Mouse (Mus musculus) embryonic facial prominence, embryonic 14.5 days (tissue): ENCODE measurements around the gene Fbln5. TPM values are rescaled to one million over a fixed set of nuclear protein-coding genes. Genes with fewer than 3 reads are reported as not detected.

Experiments
- ATAC-seq: fragments of 200-750 bp; cut with Nextera tagmentation; 2 replicates; pipeline ENCODE4 v1.8.0; 2017; ENCODE audit warnings: low read depth, moderate number of reproducible peaks, moderate TSS enrichment
- DNase-seq: peaks from one replicate; pipeline ENCODE4 v3.0.0-alpha.2; 2015; ENCODE audit warnings: low spot score
- H3K27ac ChIP-seq: fragments of 300-500 bp; sonication (generic); replicated peaks from 2 replicates; pipeline ENCODE4 v1.5.1; 2014; ENCODE audit warnings: low read depth, mild to moderate bottlenecking, low read length, moderate library complexity
- H3K27me3 ChIP-seq: fragments of 300-500 bp; sonication (generic); replicated peaks from 2 replicates; pipeline ENCODE4 v1.6.1; 2014; ENCODE audit warnings: low read length; ENCODE audit not compliant: control insufficient read depth, insufficient read depth
- H3K36me3 ChIP-seq: fragments of 300-500 bp; sonication (generic); 2 replicates; pipeline ENCODE4 v1.6.1; 2014; ENCODE audit warnings: low read length, mixed read lengths; ENCODE audit not compliant: control insufficient read depth, insufficient read depth
- H3K4me1 ChIP-seq: fragments of 300-500 bp; sonication (generic); 2 replicates; pipeline ENCODE4 v1.6.1; 2014; ENCODE audit warnings: antibody characterized with exemption, low read length; ENCODE audit not compliant: control insufficient read depth, insufficient read depth
- H3K4me2 ChIP-seq: fragments of 300-500 bp; sonication (generic); 2 replicates; pipeline ENCODE4 v1.6.1; 2014; ENCODE audit warnings: low read depth, mild to moderate bottlenecking, low read length, moderate library complexity, mixed read lengths
- H3K4me3 ChIP-seq: fragments of 300-500 bp; sonication (generic); 2 replicates; pipeline ENCODE4 v1.5.1; 2014; ENCODE audit warnings: low read depth, mild to moderate bottlenecking, low read length
- H3K9ac ChIP-seq: fragments of 300-500 bp; sonication (generic); 2 replicates; pipeline ENCODE4 v1.6.1; 2014; ENCODE audit warnings: low read depth, mild to moderate bottlenecking, low read length, moderate library complexity, mixed read lengths
- H3K9me3 ChIP-seq: fragments of 300-500 bp; sonication (generic); 2 replicates; pipeline ENCODE4 v1.6.1; 2016; ENCODE audit warnings: low read length; ENCODE audit not compliant: control insufficient read depth
- WGBS: fragments of 180-500 bp; shearing (Covaris S2); extraction: QIAGEN DNeasy Blood & Tissue Kit; methylation state at CpG from one replicate; pipeline ENCODE4 v1.1.7; 2014; 5-methylcytosine and 5-hydroxymethylcytosine counted together
- polyA plus RNA-seq: library from polyadenylated mRNA; unstranded; fragments of >200 nt; fragmentation: Nextera tagmentation; extraction: Ambion mirVana; gene quantifications from 2 replicates; pipeline ENCODE4 v1.2.1, GENCODE M21; 2014

Gene Fbln5
- polyA plus RNA-seq, 1 experiment from 2014 or later: 156 TPM

DNA sequence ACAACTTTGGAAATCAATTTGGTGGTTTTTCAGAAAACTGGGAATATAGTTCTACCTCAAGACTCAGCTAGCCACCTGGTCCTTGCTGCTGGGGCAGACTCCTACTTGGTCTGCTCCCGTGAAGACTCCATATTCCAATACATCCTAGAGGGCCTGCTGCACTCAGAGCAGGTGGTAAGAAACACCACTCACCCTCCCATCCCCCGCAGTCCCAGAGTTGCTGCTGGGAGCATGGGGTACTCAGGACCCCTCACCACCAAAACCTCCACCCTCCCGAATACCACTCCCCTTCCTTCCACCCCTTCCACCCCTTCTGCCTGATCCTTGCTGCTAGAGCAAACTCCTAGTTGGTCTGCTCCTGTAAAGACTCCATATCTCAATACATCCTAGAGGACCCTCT lies 119.7 kb downstream of the Fbln5 start:
- Histone ChIP-seq H3K36me3 (no peaks in the 10 kb centered on the region), H3K4me3 (no peak overlapping the region), H3K27me3 (no peaks in the 10 kb centered on the region), H3K27ac (no peak overlapping the region), H3K4me2 (no peak overlapping the region), H3K9ac (no peak overlapping the region), H3K9me3 (no peaks in the 10 kb centered on the region), H3K4me1 (no peaks in the 10 kb centered on the region)
- 86% methylated on average over 3 of the region's 3 CpGs for WGBS
- ATAC-seq (no peak), DNase-seq (no peak)

Other genes with a start within 250 kb of the Fbln5 start
- 1.0 and 1.3 TPM in 2 replicates for gene Tc2n, start 100.5 kb downstream of the Fbln5 start, polyA plus RNA-seq
- 22.2 and 26.0 TPM in 2 replicates for gene Trip11, start 94.2 kb upstream of the Fbln5 start, polyA plus RNA-seq
- gene Atxn3, start 139.2 kb upstream of the Fbln5 start, polyA plus RNA-seq: 11.3 and 13.2 TPM in 2 replicates
- gene Cpsf2, start 156.9 kb upstream of the Fbln5 start, polyA plus RNA-seq: 27.3 and 29.2 TPM in 2 replicates